10 mouse cellular contexts compared by ENCODE assay signal in the genomic region with DNA sequence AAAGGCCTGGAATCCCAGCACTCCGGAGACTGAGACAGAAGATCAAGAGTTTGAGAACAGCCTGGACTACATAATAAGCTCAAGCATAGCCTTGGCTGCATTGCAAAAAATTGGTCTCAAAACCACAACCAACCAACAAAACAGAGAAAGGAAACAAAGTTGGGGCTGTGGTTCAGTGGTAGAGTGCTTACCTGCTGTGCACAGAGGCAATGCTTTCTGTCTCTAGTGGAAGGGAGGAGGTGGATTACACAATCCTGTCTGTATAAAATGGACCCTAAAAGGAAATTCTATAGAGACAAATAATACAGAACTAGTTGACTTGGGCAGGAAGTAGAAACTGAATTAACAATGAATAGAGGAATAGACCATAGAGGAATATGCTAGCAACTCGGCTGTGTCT.
"Had no signal": no experiment of that assay in that cellular context is flagged by ENCODE, and none has a peak within 500 bp of the region (broad histone marks: within the 10 kb centered on the region; RNA-seq: fewer than 3 reads in every experiment).

No protein-coding gene starts in this region.

- ATAC-seq: liver, postnatal 0 days; lung, postnatal 0 days; midbrain, embryonic 16.5 days had no signal

- DNase-seq: liver, postnatal 0 days; lung, adult 2 months; lung, postnatal 14 days; lung, postnatal 36 days; midbrain, embryonic 14.5 days; right cerebral cortex, postnatal 14 days; thymus, postnatal 14 days; thymus, postnatal 36 days had no signal
